Mouse (Mus musculus): Measurements from ENCODE around the gene Dlgap1.
A peak's percentile ranks its signal among the peaks of the same experiment; 100 is the strongest.

Gene Dlgap1

DNA sequence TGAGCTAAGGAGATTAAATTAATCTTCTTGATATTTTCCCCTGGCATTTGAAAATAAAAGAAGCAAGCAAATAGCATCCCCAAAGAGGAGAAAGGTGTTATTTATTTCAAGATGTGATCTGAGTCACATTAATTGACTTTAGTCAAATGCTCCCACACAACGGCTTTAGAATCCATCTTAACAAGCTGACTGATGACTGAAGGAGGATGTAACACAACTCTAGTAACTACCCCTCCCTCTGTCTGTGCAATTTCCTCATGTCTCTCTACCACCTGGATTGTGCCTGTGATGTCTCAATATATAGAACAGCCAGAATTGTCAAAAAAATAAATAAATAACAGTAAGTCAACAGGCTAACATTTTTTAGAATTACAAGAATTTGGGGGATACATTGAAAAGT, 488.2 kb downstream of the Dlgap1 start:
- DNase-seq (ENCODE audit: low read depth, low spot score) = no peak

DNA sequence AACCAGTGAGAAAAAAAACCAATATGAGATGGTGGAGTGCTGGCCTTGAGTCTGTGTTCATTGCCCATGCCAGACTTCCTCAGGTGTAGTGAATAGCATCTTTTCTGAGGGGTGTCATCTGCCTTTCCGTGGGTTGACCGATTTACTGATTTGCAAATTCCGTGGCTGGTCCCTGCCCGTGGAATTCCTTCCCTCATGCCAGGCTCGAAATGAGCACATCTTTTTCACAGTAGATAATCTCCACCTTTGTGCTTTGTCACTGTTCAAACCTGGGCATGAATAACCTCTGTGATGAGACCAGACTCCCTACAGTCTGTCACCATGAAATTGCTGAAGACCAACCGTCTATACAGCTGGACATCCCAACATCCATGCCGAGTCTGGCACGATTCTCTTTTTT, 493.4 kb downstream of the Dlgap1 start:
- DNase-seq (ENCODE audit: low read depth, low spot score) = no peak

DNA sequence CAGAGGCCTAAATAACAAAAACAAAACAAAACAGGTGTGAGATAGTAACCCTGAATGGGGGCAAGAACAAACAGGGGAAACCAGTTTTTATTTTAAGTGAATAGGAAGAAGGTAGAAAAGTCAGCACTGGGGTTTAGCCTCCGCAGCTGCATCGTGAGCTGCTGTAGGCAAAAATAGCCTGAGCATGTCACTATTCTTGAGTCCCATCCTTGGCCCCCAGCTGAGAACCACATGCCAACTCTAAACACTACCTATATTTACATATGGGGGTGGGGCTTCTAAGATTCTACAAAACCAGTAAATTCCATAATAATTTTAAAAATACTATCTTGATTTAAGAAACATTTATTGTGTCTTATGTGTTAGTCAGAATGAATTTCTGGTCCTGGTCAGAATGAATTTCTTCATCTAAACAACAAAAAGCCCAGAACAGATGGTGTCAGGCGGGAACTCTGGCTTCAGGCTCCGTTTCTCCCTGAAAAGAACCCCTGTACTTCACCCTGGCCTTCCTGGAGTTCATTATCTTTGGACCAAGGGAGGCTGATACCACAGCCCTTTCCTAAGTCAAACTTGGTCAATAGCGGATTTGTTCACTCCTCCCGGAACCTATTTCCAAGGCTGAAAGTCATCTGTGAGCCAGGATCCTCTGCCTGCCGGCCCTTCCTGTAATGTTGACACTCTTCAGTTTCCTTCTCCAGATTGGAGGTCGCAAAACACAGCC, 494.1 kb downstream of the Dlgap1 start:
- no peak for DNase-seq (ENCODE audit: low read depth, low spot score)

DNA sequence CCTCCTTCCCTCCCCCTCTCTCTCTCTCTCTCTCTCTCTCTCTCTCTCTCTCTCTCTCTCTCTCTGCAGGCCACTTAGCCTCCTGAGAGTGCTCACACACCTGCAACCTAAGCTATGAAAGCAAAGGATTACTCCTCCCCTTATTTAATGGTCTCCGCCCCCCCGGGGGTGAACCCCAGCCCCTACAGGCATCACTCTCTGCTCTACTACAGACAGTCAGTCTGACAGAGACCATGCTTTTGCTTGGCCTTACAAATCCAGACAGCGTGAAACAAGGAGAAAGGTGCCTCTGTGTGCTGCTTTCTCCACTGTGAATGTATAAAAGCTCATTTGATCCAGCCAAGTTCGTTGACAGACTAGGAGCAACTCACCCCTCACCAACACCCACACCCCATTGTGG, 497.5 kb downstream of the Dlgap1 start:
- DNase-seq (ENCODE audit: low read depth, low spot score) = no peak

DNA sequence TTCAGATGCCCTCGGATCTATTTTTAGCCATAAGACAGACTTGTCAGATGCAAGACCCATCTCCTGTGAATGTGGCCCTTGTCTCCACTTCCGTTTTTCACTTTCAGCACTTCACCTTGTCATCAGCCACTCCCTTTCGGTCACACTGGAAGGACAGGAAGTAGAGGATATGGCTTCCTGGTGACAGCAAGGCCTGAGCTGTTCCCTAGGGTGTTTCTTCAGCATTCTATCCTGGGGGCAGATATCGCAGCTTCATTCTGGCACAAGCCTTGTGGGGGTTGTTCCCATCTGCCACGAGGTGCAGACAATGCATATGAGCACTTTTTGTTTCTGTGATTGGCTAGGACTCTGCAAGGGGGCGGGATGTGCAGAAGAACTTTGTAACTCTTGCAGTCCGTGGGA, 502.1 kb downstream of the Dlgap1 start:
- peak; percentile 3 for DNase-seq (ENCODE audit: low read depth, low spot score)

GRCm38 (mm10) chr17:70472162-70472561, 503.3 kb downstream of the Dlgap1 start:
- no peak for DNase-seq (ENCODE audit: low read depth, low spot score)

- no peak for DNase-seq (ENCODE audit: low read depth, low spot score)
Measured at GRCm38 (mm10) chr17:70473871-70474270, 505.0 kb downstream of the Dlgap1 start.

- no peak for DNase-seq (ENCODE audit: low read depth, low spot score)
Measured at GRCm38 (mm10) chr17:70483716-70484115, 514.8 kb downstream of the Dlgap1 start.

DNA sequence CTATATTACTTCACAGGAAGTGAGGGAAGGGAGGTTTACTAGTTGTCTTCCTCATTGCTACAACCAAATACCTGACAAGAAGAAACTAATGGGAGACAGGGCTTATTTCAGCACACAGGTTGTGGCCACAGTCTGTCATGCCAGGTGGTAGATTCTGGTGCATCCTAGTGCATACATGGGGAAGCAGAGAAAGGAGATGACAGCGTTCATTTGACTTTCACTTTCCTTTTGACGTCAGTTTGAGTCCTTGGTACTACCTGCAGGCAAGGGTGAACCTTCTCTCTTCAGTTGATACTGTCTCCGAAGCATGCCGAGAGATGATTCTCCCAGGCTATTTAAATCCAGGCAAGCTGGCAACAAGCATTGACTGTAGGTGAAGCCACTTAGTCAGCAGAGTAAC, 516.8 kb downstream of the Dlgap1 start:
- DNase-seq (ENCODE audit: low read depth, low spot score) = no peak

- DNase-seq (ENCODE audit: low read depth, low spot score) = no peak
Measured at GRCm38 (mm10) chr17:70486259-70486658, 517.4 kb downstream of the Dlgap1 start.

DNA sequence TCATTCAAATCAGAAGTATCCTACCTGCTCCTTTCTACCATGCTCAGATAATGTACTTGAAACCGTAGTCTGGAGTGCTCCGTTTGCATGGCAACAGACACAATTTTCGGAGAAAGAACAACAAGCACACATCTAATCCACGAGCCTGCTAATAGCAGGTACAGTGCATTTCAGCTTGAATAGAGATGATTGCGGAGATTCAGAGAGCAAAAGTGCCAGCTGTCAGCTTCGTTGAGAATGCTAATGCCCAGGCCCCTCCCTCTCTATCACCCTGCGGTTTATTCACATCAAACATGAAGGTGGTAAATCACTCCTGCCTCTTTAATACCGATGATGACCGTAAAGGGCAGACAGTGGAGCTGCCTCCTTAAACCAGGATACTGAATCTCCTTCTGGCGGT, 518.0 kb downstream of the Dlgap1 start:
- no peak for DNase-seq (ENCODE audit: low read depth, low spot score)

- no peak for DNase-seq (ENCODE audit: low read depth, low spot score)
Measured at GRCm38 (mm10) chr17:70488784-70489265, 520.0 kb downstream of the Dlgap1 start.

DNA sequence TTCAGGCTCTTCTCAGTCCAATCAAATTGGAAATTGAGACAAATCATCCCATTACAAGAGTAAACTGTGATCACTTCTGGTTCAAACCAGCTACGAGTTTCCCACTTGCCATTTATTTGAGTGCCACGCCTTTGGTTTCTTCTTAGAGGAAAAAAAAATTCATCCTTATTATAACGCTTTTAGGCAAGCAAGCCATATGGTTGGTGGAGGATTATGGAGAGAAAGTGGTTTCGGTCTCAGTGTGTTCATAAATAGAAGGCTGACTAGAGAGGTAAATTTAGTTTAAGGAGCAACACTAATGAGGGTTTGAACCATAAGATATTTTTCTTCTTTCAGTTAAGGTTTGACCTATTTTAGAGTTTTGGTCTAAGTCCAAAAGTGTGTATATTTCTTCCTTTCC, 522.7 kb downstream of the Dlgap1 start:
- no peak for DNase-seq (ENCODE audit: low read depth, low spot score)

- no peak for DNase-seq (ENCODE audit: low read depth, low spot score)
Measured at GRCm38 (mm10) chr17:70494338-70494737, 525.5 kb downstream of the Dlgap1 start.

DNA sequence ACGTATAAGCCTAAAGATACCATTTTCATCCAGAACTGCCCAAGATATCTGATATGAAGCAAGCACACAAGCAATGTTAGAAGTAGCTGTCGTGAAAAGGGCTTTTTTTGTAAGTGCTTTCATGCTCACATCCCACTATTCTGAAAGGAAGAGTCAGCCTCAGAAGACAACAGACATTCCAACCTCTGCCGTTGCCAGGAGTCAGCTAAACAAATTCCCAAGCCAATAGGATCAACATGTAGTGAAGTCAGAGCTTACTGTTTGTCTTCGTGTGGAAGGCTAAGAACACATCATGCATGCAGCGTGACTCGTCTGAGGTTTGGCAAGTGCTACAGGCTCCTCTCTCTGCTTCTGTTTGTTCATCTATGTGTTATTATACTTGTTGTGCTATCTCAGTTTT, 529.4 kb downstream of the Dlgap1 start:
- no peak for DNase-seq (ENCODE audit: low read depth, low spot score)

DNA sequence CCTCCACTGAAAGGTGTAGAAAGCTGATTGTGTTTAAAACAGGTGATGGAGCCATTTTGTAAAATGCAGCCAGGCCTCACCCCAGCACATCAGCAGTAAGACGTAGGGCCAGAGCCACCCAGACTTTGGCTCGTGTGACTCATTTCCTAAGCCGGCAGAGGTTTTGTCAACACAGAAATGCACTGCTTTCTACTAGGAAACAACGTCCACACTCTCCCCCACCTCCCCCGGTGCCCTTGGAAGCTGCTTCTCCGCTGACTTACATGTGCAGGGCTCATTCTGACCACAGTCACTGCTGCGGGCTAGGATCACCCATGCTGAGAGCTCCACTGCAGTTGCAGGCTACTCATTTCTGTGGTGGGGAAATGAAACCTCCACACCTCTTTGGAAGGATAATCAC, 533.1 kb downstream of the Dlgap1 start:
- DNase-seq (ENCODE audit: low read depth, low spot score) = no peak

GRCm38 (mm10) chr17:70507759-70508158, 538.9 kb downstream of the Dlgap1 start:
- no peak for DNase-seq (ENCODE audit: low read depth, low spot score)

DNA sequence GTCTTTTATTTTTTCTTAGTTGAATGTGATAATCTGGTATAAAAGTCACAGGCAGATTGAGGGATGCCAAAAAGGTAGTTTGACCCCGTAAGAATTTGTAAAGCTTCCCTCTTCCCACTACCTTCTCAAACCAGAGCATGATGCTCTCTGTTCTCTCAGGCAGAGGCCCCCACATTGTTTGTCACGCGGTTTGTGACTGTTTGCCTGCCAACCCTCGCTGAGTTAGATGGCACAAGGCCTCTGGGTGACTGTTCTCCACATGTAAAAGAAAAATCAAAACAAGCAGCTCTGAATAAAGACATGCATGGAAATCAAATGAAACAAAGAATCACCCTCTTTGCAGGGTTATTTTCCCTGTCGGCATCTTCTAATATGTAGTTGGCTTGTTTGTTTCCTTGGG, 541.6 kb downstream of the Dlgap1 start:
- no peak for DNase-seq (ENCODE audit: low read depth, low spot score)

- no peak for DNase-seq (ENCODE audit: low read depth, low spot score)
Measured at GRCm38 (mm10) chr17:70511401-70511800, 542.5 kb downstream of the Dlgap1 start.

- DNase-seq (ENCODE audit: low read depth, low spot score) = no peak
Measured at GRCm38 (mm10) chr17:70513736-70514135, 544.9 kb downstream of the Dlgap1 start.

GRCm38 (mm10) chr17:70516506-70516905, 547.6 kb downstream of the Dlgap1 start:
- no peak for DNase-seq (ENCODE audit: low read depth, low spot score)

DNA sequence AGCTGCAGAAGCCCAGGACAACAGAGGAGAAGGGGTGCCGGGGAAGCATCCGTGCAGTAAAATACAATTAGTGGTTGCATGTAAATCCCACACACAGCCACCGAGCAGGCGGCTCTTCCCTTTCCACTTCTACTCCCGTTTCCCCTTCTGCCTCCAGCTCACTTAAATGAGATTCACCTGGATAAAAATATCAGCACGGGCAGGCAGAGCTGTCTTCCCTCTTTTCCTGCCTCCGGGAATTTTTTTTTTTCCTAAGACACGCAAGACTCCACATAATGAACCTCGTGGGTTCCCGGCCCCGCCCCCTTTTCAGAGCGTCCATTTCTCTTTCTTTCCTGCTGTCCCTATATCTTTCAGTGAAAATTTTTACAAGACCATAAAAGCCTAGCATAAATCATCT, 548.5 kb downstream of the Dlgap1 start:
- no peak for DNase-seq (ENCODE audit: low read depth, low spot score)

- DNase-seq (ENCODE audit: low read depth, low spot score) = no peak
Measured at GRCm38 (mm10) chr17:70521058-70521851, 552.4 kb downstream of the Dlgap1 start.

All from R1 (cell line).